9 mouse cellular contexts compared by ENCODE assay signal in genomic region chr15:14418532-14418931, GRCm38 (mm10).
DNase-seq lines count a peak whose midpoint lies in the region; ATAC-seq lines count a peak whose summit lies in the region.
"Had no signal": no experiment of that assay in that cellular context is flagged by ENCODE, and none has a peak within 500 bp of the region (broad histone marks: within the 10 kb centered on the region; RNA-seq: fewer than 3 reads in every experiment).

No protein-coding gene starts in this region.

- ATAC-seq in monocyte, adult 5-6 weeks (replicated peaks; ENCODE audit: insufficient number of reproducible peaks, low FRiP score, low TSS enrichment, poor library complexity, severe bottlenecking), result no peak

- DNase-seq in adrenal gland, postnatal 10 days, result peak; percentile 6
- no peak for DNase-seq in adrenal gland, adult 2 months
- DNase-seq in left cerebral cortex, adult 11 months (ENCODE audit: low spot score), result peak; percentile 0
- DNase-seq in left cerebral cortex, postnatal 10 days (ENCODE audit: extremely low spot score in 1 of 2, low spot score in 2 of 2), result no peak
- DNase-seq in embryo, embryonic 11 days, result peak; percentile 51
- peak; percentile 61 for DNase-seq in retina, embryonic 14.5 days (ENCODE audit: low spot score)
- DNase-seq in heart, postnatal 36 days, result no peak
- DNase-seq: thymus, adult 2 months had no signal

- intact Hi-C loops in left cerebral cortex, postnatal 10 days (cut with DNase I), result loop anchor here (10.0 kb wide), 1 partner anchor 1564 kb away; no protein-coding TSS in a partner anchor
- intact Hi-C loops in heart, postnatal 36 days (cut with DNase I), result no loop called here

Comparison
In these comparisons a context has a peak if more than half of its experiments do, and no peak if none do; other contexts are left out.
1. DNase-seq: peak in adrenal gland, postnatal 10 days (single experiment), left cerebral cortex, adult 11 months (single experiment), embryo, embryonic 11 days (single experiment) and retina, embryonic 14.5 days (single experiment); none in adrenal gland, adult 2 months (single experiment), left cerebral cortex, postnatal 10 days (0 of 2) and heart, postnatal 36 days (0 of 2).